Mouse (Mus musculus) activated CD4-positive, CD25-positive, alpha-beta regulatory T cell, adult 4 months (primary cell): ENCODE results near the gene U90926. TPM values are rescaled to one million over a fixed set of nuclear protein-coding genes. Genes with fewer than 3 reads are reported as not detected.

Source experiments
- ATAC-seq: one replicate; pipeline ENCODE4 v1.8.0; 2017
- polyA plus RNA-seq, 2 experiments: library from polyadenylated mRNA; unstranded; fragments of 100-300 nt; shearing (Covaris generic); gene quantifications; one replicate each; pipeline ENCODE4 v1.2.1; 2017

U90926 gene
- not detected for polyA plus RNA-seq

DNA sequence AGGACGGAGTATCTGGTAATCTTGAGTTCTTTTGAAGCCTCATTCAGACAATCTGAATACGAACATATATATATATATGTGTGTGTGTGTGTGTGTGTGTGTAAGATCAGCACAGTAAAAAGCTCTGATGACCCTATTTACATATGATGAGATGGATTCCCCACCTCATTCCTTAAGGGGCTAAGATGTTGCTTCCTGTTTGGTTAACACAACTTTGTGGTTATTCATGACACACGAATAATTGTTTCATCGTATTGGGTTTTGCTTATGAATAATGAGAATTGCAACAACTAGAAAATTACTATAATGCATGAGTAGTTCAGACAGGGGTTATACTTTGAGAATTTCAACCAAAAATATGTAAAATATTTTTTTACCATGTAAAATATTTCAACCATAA lies at the start of gene U90926:
Gene U90926, minus strand, starts transcription at position 101 of the 400 bp plus-strand sequence.
- ATAC-seq: no peak

DNA sequence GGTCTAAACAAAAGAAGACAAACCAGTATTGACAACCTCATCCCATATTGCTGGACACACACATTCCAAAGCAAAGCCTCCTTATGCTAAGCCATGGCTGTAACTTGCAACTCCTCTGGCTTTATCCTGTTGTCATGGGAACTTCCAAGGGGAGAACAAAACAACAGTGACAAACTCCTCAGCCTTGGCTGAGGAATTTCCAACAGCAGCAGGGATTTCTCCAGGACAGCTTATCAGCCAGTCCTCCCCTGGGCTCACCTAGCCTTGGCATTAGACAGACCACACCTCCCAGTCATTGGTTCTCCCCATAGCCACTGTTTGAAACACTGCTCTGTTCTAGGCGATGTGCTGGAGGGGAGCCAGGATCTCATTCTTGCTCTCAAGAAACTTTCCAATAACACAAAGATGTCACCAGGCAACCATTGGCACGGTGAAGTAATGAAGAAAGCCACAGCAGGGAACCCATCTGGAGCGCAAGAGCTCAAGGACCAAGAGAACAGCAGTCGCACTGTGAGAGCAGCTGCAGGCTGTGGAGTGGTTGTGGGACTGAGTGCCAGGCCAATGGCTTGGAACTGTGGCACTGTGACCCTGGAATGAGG lies 48.7 kb upstream of the U90926 start:
- no peak for ATAC-seq

- ATAC-seq: no peak
Measured at GRCm38 (mm10) chr5:92262646-92263045, 47.4 kb upstream of the U90926 start.

GRCm38 (mm10) chr5:92256218-92256617 lies 41.0 kb upstream of the U90926 start, which contains the start of gene Ppef2:
TSS of gene Ppef2 (minus strand) at chr5:92256278.
- no peak for ATAC-seq

- no peak for ATAC-seq
Measured at GRCm38 (mm10) chr5:92254476-92254875, 39.3 kb upstream of the U90926 start.

GRCm38 (mm10) chr5:92252797-92253343 lies 37.7 kb upstream of the U90926 start:
- ATAC-seq: no peak

DNA sequence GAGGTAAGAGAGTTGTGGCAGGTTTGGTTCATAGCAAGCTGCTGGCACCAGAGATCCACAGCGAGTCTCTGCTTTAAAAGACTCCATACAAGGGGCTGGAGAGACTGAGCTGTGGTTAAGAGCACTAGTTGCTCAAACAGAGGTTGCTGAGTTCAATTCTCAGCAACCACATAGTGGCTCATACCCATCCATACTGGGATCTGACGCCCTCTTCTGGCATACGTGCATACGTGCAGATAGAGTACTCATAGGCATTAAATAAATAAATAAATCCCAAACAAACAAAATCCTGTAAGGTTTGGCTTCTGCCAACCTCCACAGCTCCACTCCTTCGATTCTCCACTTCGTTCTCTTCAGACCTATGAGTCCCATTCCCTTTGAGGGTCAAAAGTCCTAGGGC lies 36.8 kb upstream of the U90926 start:
- no peak for ATAC-seq

DNA sequence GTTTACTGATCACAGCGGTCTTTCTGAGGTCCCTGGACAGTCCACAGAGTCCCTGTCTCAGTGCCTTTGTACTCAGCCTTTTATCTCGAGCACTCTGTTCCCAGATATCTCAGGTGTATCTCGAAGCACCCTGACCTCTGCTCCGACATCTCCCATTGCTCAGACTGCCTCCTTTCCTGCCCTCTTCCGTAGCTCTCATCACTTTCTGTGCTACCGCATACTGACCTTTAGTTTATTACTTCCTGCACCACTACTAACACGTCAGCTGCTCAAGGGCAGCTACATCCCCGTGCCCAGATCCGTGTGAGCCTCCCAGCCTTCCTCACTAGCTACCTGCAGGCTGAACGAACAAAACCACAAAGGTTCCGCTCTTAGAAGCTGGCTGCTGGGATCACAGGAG lies 33.4 kb upstream of the U90926 start:
- no peak for ATAC-seq

DNA sequence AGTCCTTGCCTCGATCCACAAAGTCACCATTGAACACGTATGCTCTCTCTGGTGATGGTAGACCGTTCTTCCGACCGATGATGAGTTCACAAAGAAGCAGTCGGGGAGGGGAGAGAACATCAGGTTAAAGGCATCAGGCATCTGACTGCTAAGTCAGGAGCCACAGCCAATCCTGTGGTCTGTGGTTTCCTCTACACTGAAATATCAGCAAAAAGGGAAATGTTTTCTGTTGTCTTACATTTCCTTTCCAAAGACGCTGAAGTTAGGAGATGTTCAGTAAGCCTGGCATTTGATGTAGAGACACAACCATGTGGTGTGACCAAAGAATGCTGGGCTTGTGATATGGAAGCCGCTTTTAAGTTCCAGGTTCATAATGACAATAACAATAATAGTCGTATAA lies 30.3 kb upstream of the U90926 start:
- ATAC-seq: peak; percentile 95

DNA sequence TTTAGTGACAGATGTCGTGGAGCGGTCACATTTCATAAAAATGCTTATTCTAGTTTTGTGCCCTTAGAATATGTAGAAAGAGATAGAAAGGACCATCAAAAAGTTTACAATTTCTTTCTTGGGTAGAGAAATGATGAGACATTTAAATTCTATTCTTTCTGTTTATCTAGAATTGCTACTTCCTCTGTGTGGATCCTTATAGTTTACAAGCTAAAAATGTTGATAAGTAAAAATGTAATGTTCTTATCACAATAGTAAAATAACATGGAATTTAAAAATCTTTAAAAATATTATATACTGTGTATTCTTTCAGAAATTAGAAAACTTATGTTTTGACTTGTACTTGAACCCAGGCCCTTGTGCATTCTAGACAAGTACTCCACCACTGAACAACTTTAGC lies 29.7 kb upstream of the U90926 start:
- no peak for ATAC-seq

DNA sequence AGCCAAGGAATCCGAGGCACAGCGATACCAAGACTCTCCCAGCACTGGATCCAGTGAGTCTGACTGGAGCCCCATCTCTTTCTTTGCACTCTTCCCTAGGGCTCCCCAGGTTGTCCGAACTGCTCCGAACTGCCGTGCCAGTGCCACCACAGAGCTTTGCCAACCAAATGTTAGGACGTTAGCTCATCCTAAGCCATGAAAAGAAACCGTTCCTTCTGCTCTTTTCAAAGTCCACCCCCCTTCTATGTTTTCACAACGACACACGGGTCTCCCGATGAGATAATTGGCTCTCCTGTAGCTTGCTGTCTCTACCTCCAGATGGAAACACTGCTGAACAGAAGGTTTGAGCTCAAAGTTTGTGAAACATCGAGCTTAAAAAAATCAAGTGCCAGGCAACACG lies 25.6 kb upstream of the U90926 start:
- ATAC-seq: no peak

- no peak for ATAC-seq
Measured at GRCm38 (mm10) chr5:92239333-92240232, 24.4 kb upstream of the U90926 start.

DNA sequence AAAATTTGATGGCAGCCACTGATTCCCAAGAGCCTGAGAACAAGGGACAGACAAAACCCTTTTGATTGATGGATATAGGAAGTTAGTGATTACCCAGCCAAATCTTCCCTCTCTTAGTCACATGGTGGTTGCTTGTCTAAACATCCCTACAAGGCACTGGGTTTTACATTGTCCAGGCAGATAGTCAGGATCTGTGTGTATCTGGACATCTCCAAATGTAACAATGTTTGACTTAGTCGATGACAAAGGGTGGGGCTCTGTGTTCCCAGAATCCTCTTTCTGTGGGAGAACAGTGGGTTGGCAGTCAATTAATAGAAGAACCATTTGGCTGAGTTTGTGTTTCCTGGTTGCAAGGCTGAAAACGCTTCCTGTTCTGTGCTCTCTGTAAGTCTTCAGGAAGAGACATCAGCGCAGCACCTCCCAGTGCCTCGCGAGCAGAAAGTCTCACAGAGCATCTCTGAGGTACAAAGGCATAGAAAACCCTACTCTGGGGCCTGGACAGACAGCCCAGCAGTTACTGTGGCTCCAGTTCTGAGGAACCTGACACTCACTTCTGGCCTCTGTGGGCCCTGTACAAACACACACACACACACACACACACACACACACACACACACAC lies 19.8 kb upstream of the U90926 start:
- ATAC-seq: peak; percentile 54

GRCm38 (mm10) chr5:92233366-92233765 lies 18.2 kb upstream of the U90926 start:
- no peak for ATAC-seq

- no peak for ATAC-seq
Measured at GRCm38 (mm10) chr5:92231836-92232235, 16.6 kb upstream of the U90926 start.

GRCm38 (mm10) chr5:92230306-92230705 lies 15.1 kb upstream of the U90926 start:
- no peak for ATAC-seq

DNA sequence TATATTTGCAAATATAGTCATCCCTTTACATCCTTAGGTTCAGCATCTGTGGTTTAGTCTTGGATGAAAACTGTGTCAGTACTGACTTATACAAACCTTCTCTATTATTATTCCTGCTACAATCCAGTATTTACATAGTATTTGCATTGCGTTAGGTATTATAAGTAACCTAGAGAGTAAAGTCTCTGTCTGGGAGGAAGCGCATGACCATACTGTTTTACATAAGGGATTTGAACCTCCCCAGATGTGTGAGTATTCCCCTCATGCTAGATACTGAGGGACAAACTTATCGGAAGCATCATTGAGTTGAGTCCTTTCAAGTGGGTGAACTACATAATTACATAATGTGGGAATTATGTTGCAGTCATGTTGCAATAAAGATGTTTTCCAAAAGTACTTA lies 14.3 kb upstream of the U90926 start:
- no peak for ATAC-seq

GRCm38 (mm10) chr5:92228776-92229175 lies 13.6 kb upstream of the U90926 start:
- ATAC-seq: no peak

GRCm38 (mm10) chr5:92227782-92228181 lies 12.6 kb upstream of the U90926 start:
- no peak for ATAC-seq

DNA sequence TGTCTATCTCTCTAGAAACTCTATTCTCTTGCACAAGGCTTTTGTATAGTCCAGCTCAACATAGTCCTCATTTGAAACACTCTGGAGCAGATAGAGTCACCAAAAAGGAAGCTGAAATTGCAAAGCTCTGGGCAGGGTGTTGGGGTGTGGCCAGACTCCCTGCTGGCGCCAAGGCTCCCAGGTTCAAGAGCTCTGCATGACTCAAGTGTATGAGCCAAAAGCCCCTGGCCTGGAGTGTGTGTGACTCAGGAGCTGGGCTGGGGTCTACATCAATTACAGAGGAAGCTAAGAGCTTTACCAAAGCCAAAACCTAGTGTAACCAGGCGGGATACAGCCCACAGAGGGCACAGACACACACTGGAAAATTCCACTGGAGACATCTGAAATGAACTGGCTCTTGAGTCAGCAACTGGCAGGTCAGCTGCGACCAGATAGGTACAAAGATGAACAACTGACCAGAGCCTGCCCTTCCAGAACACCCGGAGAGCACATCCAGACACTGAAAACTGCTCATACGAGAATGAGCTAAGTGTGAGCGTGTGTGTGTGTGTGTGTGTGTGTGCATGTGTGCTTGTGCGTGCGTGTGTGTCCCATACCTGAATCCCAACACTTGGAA lies 5.2 kb upstream of the U90926 start:
- ATAC-seq: no peak

- no peak for ATAC-seq
Measured at GRCm38 (mm10) chr5:92219826-92220225, 4.6 kb upstream of the U90926 start.

DNA sequence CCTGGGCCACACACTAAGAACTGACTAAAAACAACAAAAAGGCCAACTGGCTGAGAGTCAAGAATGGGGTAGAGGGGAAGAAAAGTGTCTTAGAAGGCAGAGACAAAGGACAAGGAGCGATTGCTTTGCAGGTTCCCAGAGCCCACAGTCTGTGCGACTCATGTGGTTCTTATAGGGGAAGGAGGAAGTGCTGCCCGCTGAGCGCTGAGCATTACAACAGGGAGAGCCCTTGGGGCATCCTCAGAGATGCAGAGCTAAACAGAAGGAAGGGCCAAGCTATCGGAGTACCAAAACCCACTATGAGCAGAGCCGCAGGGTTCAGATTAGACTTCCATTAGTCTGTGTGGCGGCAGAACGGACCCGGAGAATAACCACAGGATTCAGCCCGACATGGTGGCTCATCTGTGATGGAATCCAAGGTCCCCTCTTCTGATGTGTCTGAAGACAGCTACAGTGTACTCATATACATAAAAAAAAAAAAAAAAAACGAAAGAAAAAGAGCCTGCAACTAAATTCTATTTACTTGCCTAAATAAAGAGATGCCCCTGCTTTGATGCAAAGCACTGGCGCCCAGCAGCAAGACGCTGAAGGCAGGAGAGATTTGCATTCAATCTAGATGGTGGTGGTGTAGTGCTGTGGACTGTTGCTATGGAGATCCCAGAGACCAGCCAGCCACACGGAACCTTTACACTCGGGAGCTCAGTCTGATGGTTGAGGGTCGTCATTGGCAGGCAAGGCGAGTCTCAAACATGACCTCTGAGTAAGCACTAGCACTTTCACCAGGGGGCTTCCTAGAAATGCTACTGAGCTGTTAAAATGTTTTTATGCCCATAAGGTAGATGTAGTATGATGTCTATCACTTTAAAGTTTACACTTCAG lies 3.9 kb upstream of the U90926 start:
- no peak for ATAC-seq
